Mouse (Mus musculus) heart, postnatal 0 days (tissue): ENCODE results near the gene Tmem174.

Experiments used
- CTCF ChIP-seq: IDR thresholded peaks from 2 replicates; pipeline ENCODE4 v1.5.1; 2016; ENCODE audit warnings: antibody characterized with exemption, control low read depth, low read depth
- EP300 ChIP-seq: IDR thresholded peaks from 2 replicates; pipeline ENCODE4 v1.6.1; 2016; ENCODE audit warnings: antibody characterized with exemption, low read depth

DNA sequence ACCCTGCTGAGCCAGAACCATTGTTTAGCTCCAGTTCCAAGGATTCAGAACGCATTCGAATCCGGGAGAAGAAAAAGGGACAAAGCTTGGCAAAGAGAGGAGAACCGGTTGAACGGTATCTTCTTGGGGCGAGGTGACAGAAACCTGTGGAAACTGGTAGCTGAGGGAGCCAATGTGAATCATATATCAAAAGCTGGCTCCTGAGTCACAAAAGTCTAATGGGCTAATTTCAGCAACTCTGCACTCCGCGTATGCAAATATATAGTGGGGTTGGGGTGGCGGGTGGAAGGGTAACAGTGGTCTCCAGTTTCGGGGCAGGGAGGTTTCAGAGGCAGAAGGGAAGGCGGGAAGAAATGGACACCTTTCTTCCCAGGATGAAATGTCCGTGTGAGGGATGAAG is 48.7 kb downstream of the Tmem174 start:
- no peak for TF ChIP-seq CTCF
- no peak for TF ChIP-seq EP300
